Mouse (Mus musculus) ovary, postnatal 36 days (tissue): ENCODE data around the gene Ndufb10.

Experiments
- DNase-seq: peaks from one replicate; pipeline ENCODE4 v3.0.0; 2022; ENCODE audit warnings: low spot score, mixed read lengths

Gene Ndufb10

DNA sequence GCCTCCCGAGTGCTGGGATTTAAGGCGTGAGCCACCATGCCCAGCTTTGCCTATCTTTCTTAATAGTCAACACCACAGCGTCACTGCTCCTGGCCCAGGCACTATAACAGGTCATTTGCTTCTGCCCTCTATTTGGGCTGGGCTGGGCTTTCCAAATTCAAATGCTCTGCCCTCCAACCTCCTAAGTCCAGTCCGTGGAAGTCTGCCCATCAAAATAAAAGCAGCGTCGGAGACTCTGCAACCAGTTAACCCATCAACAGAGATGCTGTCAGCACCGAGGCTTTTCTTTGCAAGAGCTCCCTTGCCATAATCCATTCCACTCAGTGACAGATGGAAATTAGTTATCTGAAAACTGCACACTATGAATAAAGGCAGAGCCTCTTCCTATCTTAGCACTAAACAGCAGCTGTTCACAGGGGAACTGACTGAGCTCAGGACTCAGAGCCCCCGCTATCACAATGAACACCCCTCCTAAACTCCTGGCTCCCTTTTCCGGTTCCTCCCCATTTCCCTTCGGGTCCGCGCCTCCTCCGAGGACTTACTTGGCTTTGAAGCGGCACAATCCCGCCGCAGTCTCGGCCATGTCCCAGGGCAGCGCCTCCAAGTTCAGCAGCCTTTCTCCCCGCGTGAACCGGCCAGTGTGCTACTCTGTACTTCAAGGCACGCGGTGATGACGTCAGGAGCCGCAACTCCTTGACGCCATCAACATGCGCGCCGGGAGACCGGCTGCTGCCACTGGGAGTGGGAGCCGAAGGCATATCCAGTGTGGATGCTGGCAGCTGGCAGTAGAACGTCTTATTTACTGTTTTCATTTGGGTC is 17.1 kb downstream of the Ndufb10 start, which contains the start of gene Tbl3:
Gene Tbl3 (minus strand): TSS at position 679 of the 819 bp plus-strand sequence.
- peak; percentile 90 for DNase-seq

DNA sequence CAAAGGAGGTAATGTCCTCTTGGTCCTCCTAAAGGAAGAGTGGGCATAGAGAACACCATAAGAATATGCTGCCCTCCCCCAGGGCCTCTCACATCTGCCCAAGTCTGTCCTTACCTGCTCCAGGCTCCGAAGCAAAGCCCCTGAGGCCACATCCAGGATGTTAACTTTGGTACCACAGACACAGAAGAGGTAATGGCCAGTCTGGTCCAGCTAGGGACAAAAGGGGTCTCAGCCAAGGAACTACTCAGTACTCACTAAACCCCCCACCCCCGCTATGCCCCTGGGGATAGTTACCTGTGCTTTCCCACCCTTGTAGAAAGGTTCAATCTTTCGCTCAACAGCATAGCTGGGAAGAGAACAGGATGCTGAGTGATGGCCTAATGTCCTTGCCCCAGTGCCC is 18.5 kb downstream of the Ndufb10 start:
- no peak for DNase-seq

DNA sequence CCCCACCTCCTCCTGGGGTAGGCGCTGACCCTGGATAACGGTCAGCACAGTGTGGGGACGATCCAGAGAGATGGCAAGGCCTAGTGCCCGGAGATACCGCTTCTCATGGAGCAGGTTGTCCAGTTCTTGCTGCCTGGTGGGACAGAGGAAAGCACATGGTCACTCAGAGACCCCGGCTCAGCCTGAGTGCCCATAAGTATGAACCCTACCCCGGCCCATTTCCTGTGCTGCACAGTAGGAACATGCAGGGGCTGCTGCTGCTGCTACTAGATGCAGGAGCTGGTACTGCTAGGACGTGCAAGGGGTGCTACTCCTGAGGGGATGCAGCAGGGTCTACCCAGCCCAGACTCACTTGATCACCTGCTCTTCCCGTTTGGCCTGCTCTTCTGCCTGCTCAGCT is 23.0 kb downstream of the Ndufb10 start:
- no peak for DNase-seq

DNA sequence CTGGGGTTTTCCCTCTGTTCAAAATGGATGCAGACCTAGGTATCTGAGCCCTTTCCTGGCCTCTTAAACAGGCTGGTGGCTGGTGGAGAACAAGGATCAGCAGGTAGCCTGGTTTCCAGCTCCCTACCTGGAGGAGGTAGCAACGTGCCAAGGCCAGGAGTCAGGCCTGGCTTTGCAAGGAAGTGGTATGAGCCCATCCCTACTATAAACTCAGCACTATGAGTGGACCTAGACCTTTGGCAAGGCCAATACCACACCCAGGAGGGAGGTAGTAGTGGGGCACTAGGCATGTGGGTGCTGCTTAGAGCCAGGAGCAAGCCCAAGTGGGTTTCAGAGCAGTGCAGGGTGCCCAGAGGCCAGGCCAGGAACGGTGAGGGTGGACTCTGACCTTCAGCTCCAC is 24.8 kb downstream of the Ndufb10 start:
- no peak for DNase-seq

DNA sequence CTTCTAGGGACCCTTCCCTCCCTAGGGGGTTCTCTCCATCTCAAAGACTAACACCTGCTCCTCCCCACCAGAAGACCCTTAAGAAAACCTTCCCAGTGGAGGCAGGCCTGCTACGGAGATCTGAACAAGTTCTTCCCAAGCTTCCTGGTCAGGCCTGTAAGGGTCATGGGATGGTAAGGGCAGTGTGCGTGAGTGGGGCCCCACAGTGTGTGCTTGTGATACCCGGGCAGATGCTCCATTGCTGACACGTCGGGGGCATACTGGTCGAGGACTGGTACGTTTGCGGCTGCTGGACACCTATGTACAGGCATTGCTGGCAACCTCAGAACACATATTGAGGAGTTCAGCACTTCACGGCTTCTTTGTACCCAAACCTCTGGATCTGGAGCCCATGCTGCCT is 25.6 kb downstream of the Ndufb10 start:
- no peak for DNase-seq

DNA sequence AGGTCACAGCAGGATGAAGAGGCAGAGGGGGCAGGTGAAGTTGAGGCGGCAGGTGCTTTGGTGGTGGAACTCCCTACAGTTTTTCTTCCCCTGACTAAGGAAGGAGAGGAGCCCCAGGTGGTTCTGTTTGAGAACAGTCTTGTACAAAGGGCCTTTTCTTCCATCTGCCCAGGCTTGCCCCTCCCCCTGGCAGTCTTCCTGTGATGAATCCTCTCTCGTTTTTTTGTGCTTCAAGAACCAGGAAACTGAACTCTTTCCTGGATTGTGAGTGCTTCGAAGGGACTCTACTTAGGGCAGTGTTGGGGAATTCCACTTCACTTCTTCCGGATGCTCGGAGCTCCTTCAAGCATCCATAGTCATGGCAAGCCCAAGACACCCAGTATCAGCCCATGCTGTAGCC is 26.3 kb downstream of the Ndufb10 start:
- DNase-seq, result no peak

DNA sequence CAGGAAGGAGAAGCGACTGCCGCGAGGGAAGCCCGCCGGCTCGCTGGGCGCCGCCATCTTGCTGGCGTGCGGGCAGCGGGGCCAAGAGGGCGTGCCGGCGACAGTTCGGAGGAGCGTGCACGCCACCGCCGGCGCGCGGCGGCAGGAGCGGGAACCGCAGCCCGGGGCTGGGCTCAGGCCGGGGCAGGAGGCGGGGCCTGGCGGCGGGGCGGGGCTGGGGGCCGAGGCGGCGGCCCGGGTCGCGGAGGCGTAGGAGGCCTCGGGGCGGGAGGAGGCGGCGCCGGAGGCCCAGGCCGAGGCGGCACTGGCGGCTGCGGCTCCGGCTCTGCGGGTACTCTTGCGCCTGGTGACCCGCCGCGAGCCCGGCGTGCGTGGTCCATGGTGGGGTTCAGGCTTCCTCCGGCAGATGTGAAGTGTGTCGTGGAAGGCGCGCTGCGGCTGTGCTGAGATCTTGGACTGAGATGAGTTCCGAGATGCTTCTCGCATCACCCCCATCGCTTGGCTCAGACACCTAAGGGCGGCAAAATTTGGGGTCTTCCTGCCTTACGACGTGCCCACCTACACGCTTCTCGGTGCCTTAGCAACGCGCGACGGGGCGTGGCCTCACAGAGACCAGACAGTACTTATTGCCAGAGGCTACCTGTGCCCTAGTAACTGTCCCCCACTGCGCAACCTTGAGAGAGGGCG is 28.1 kb downstream of the Ndufb10 start, which contains the start of the genes Gfer and Noxo1:
Gene Gfer (minus strand): TSS at position 146 of the 687 bp plus-strand sequence.
Gene Noxo1 (plus strand): TSS at position 224 of the 687 bp plus-strand sequence.
- peak; percentile 93 for DNase-seq

DNA sequence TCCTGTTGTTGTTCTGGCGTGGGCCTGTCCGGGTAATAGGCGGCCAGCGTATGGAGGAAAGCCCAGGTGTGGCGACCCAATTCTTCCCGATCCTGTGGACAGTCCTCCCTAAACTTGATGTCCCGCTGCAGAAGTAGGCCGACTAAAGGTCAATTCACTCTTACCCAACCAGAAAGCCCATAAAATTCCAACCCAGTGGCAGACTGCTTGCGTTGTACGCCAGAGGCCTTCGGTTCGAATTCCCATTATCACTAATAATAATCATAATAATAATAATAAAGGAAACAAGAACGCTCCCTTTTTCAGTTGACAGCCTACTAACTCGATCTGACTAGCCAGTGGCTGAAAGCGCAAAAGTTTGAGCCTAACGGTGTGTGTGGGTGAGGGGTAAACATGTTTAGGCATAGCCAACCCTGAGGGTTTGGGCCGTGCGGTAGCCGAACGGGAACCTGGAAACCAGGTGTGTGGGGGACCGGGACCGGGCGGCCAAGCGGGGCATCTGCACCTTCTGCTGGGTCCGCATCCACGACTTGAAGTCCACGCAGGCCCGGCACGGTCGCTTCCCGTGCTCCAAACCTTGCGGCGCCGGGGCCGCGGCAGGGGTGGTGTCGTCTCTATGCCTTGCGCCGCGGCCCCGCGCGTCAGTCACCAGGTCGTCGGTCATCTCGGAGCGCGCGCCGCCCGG is 28.8 kb downstream of the Ndufb10 start:
- DNase-seq, result no peak

DNA sequence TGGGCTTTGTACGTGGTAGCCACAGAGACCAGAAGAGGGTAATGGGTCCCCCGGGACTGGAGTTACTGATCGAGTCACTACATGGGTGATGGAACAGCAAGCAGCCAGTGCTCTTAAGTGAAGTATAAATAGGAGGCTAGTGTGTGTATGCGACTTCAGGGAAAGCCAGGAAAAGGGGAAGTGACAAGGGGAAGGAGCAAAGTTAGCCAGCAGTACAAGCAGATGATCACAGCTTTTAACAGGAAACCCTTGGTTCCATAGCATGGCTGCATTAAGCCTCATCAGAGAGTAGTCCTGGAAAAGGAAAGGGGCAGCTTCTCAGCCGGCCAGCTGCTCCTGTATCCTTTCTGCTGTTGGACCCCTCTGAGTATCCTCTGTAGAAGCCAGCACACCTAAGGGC is 31.9 kb downstream of the Ndufb10 start:
- DNase-seq, result no peak

DNA sequence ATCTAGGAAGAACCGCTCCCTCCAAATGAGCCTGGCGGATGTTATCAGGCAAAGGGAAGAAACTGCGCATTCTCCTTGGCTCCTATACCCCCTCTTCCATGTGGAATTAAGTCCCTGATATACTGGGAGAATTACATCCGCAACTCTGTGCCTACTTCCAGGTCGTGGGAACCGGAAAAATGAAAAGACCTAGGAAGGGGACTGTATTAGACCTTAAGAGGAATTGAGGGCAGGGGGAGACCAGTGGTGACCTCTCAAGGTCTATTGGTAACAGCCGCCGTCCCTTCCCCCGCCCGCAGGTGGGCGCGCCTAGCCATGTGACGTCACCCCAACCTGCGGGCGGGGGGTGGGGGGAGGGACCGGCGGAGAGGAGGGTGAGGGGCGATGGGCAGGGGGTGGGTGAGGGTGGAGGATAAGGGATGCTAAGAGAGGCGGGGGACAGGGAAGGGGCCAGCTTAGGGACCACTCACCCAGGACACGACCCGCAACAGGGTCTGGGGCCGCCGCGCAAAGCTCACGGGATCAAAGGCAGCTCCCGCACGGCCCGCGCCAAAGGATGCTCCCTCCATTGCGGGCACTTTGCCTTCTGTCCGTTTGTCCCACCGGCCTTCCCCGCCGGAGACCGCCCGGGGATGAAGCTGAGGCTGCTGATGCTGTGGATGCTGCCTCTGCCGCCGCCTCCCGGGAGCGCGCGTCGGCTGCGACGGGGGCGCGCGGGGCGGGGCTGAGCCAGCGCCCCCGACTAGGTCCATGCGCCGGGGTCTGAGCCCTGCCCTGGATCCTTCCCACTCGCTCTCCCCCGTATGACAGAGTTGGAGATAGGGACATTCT is 34.8 kb downstream of the Ndufb10 start, which contains the start of gene Syngr3:
Gene Syngr3 (minus strand): TSS at position 705 of the 831 bp plus-strand sequence.
- no peak for DNase-seq

DNA sequence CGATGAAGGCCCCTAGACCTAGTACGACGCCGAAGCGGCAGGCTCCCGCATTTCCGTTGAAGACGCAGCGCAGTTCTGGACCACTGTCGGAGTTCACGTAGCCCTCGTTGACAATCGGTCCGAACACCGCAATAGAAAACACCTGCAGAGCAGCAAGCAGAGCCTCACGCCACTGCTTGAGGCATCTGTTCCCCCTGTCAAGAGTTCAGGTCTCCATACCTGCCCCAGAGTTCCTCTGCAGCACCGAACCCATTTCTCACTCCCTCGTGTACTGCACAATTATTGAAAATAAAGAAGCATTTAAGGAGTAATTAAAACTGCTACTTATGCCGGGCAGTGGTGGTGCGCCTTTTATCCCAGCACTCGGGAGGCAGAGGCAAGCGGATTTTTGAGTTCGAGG is 36.7 kb downstream of the Ndufb10 start:
- DNase-seq, result no peak

DNA sequence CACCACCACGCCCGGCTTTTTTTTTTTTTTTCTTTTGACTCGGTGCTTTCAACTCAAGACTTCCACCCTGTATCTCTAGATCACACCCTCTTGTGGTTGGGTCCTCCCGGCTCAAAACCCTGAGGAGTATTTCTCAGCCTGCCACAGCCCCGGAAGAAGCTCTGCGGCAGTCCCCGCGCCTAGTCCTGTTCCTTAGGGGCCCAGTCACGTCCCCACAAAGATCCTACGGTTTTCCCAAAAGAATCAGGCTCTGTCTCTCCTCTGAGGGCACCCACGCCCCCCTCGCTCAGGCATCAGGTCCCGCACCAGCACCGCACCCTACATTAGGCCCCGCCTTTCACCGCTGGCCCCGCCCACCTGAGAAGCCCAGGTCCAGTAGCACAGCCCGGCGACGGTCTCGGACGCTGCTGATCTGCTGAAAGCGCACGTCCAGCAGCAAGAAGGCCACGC is 37.1 kb downstream of the Ndufb10 start:
- peak; percentile 63 for DNase-seq

DNA sequence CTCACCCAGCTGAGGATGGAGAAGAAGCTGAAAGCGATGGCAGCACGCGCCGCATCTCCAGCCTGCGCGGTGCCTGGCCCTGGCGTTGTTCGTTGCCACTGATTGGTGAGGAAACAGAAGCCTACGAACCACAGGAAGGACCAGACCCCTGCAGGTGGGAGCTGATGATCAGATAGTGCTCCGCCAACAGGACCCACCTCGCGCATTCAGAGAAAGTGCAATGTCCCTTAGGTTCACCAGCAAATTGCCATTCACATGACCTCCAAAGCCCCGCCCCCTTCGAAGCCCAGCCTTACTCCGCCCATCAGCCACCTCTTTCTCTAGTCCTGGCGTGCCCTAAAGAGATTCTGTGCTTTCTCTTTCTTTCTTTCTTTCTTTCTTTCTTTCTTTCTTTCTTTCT is 37.8 kb downstream of the Ndufb10 start:
- no peak for DNase-seq

DNA sequence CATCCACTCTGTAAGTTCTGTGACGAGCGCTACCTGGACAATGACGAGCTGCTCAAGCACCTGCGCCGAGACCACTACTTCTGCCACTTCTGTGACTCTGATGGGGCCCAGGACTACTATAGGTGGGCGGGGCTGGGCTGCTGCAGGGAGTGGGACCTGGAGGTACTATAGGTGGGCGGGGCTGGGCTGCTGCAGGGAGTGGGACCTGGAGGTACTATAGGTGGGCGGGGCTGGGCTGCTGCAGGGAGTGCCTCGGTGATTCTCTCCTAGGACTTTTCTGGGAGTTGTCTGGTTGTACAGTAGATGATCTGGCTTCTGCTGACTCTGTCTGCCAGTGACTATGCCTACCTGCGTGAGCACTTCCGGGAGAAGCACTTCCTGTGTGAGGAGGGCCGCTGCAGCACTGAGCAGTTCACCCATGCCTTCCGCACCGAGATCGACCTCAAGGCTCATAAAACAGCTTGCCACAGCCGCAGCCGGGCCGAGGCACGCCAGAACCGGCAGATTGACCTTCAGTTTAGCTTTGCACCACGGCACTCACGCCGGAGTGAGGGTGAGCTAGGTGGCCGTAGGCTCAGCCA is 46.7 kb downstream of the Ndufb10 start:
- no peak for DNase-seq

DNA sequence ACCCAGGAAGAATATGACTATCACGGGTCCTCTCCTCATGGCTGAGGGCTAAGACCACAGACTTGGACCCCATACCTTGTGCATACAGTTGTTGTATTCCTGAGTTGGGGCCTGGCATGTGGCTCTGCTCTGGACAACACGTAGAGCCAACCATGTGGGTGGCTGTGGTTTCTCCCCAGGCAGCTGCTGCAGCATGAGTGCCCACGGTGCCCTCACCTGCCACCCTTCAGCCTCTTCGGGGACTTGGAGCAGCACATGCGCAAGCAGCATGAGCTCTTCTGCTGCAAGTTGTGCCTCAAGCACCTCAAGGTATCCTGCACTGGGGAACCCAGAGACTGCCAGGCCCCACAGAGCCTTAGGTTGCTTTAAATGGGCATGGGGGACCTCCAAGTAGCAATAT is 47.4 kb downstream of the Ndufb10 start:
- DNase-seq, result no peak

DNA sequence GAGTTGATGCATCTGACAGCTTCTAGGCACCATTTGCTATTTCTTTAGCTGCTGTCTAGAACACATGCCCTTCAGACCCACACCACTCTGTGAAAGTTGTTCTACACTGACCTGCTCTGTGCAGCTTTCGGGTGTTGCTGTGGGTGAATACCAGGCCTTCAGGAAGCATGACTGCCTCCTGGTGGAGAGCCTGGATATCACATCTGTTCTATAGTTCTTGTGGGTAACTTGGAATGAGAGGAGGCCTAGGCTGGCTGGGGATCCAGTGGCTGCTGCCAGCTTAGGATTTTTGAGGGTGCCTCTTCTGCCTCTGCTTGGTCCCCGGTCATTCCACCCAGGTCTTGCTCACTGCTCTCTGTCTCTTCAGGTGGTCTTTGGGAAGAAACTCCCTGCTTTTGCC is 48.1 kb downstream of the Ndufb10 start:
- DNase-seq, result peak; percentile 35

DNA sequence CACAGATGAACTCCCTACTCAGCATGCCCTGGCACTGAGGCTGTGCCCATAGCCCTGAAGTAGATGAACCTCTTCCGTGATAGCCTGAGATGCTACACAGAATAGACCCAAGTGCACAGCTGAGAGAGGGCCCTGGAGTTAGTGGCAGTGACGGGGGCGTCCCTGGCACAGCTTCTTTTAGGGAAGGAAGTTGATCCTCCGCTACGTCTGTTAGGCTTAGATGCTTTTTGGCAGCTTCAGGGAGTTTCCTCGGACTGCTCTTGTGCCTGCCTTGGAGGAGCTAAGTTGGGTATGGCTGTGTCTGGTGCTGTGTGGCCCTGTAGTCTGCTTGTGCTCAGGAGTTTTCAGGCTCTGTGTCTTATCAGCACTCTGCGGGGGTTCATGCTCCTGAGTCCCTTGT is 50.0 kb downstream of the Ndufb10 start:
- no peak for DNase-seq

DNA sequence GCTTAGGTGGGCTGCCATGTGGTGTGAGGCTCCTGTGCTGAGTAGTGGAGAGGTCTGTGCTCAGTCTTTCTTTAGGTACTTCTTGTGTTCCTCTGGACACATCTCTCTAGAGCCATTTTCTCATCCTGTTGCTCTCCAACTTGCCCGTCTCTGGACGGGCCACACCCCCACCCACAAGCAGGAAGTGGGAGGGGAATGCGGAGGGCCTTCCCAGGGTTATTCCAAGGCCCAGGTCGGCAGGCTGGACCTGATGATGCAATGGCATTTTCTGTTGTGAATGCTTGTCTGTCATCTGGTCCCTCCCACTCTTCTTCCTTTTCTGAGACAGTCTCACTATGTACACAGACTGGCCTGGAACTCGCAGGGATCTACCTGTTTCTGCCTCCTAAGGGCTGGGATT is 52.1 kb downstream of the Ndufb10 start:
- DNase-seq, result peak; percentile 38
